Mouse (Mus musculus): Measurements from ENCODE around the gene Clec4a2. TPM values are rescaled to one million over a fixed set of nuclear protein-coding genes. Genes with fewer than 3 reads are reported as not detected.
"Not testable (repeated sequence)": the region's sequence is repeated elsewhere in the genome, so short reads cannot be mapped to it uniquely, and the experiment has no call there.

The Clec4a2 gene
- 0.96 and 3.7 TPM in 2 replicates for total RNA-seq (2017)

- not testable (repeated sequence) for ATAC-seq (replicated peaks; ENCODE audit: low read depth, poor library complexity, severe bottlenecking)
Measured at GRCm38 (mm10) chr6:123106128-123106527, at the start of gene Clec4a2. TSS of gene Clec4a2 (plus strand) at chr6:123106428.

GRCm38 (mm10) chr6:123095125-123095843 lies 10.9 kb upstream of the Clec4a2 start:
- peak; percentile 98 for ATAC-seq (replicated peaks; ENCODE audit: low read depth, poor library complexity, severe bottlenecking)

GRCm38 (mm10) chr6:123123195-123123594 lies 17.0 kb downstream of the Clec4a2 start:
- ATAC-seq (replicated peaks; ENCODE audit: low read depth, poor library complexity, severe bottlenecking): peak; percentile 96

- no peak for ATAC-seq (replicated peaks; ENCODE audit: low read depth, poor library complexity, severe bottlenecking)
Measured at GRCm38 (mm10) chr6:123127173-123127572, 20.9 kb downstream of the Clec4a2 start.

GRCm38 (mm10) chr6:123137766-123138526 lies 31.7 kb downstream of the Clec4a2 start:
- ATAC-seq (replicated peaks; ENCODE audit: low read depth, poor library complexity, severe bottlenecking): not testable (repeated sequence)

GRCm38 (mm10) chr6:123170106-123170505 lies 63.9 kb downstream of the Clec4a2 start:
- no peak for ATAC-seq (replicated peaks; ENCODE audit: low read depth, poor library complexity, severe bottlenecking)

GRCm38 (mm10) chr6:123171040-123171439 lies 64.8 kb downstream of the Clec4a2 start:
- ATAC-seq (replicated peaks; ENCODE audit: low read depth, poor library complexity, severe bottlenecking): 0 out of 2 replicates have a peak, but pooled peaks have one; percentile 32

GRCm38 (mm10) chr6:123172593-123172992 lies 66.4 kb downstream of the Clec4a2 start, which contains the start of gene Clec4b2:
TSS of gene Clec4b2 (plus strand) at chr6:123172893.
- ATAC-seq (replicated peaks; ENCODE audit: low read depth, poor library complexity, severe bottlenecking): no peak

- ATAC-seq (replicated peaks; ENCODE audit: low read depth, poor library complexity, severe bottlenecking): peak; percentile 77
Measured at GRCm38 (mm10) chr6:123175549-123175948, 69.3 kb downstream of the Clec4a2 start.

GRCm38 (mm10) chr6:123184862-123185261 lies 78.6 kb downstream of the Clec4a2 start:
- peak; percentile 99 for ATAC-seq (replicated peaks; ENCODE audit: low read depth, poor library complexity, severe bottlenecking)

Other genes starting within 250 kb of the Clec4a2 start
- gene Necap1, start 232.0 kb upstream of the Clec4a2 start, total RNA-seq (2017): 10.1 and 13.3 TPM in 2 replicates
- 0.87 TPM in 1 of 2 replicates, not detected in the other for gene Clec4a1, start 184.6 kb upstream of the Clec4a2 start, total RNA-seq (2017)
- gene Clec4a3, start 153.9 kb upstream of the Clec4a2 start, total RNA-seq (2017): 7.4 TPM in 1 of 2 replicates, not detected in the other
- 0.46 TPM in 1 of 2 replicates, not detected in the other for gene Clec4a4, start 116.1 kb upstream of the Clec4a2 start, total RNA-seq (2017)
- not detected in 2 replicates for gene Clec4b1, start 56.5 kb upstream of the Clec4a2 start, total RNA-seq (2017)
- 0.73 TPM in 1 of 2 replicates, not detected in the other for gene Clec4b2, start 66.5 kb downstream of the Clec4a2 start, total RNA-seq (2017)
- not detected in 2 replicates for gene Clec4n, start 123.4 kb downstream of the Clec4a2 start, total RNA-seq (2017)
- 12.8 and 17.3 TPM in 2 replicates for gene Clec4d, start 155.7 kb downstream of the Clec4a2 start, total RNA-seq (2017)
- 22.4 and 22.8 TPM in 2 replicates for gene Clec4e, start 183.4 kb downstream of the Clec4a2 start, total RNA-seq (2017)
- gene Vmn2r19, start 201.9 kb downstream of the Clec4a2 start, total RNA-seq (2017): not detected in 2 replicates